Mouse (Mus musculus) spleen, adult 2 months (tissue): Measurements from ENCODE around the gene Anks1. TPM values are rescaled to one million over a fixed set of nuclear protein-coding genes. Genes with fewer than 3 reads are reported as not detected.

Experiments used
- DNase-seq, 2 experiments: peaks; one replicate each; pipeline versions ENCODE4 v3.0.0 to v3.0.0-alpha.2; 2012 to 2021; ENCODE audit warnings: low spot score in 2 of 2, low read depth in 1 of 2
- H3K27ac ChIP-seq: fragments of 200-500 bp; 2 replicates; pipeline ENCODE4 v1.5.1; 2012; ENCODE audit warnings: low read length, inconsistent platforms; ENCODE audit not compliant: insufficient read depth
- H3K27me3 ChIP-seq: fragments of 200-500 bp; 2 replicates; pipeline ENCODE4 v1.6.1; 2012; ENCODE audit warnings: mild to moderate bottlenecking, moderate library complexity, low read length, inconsistent platforms; ENCODE audit not compliant: control insufficient read depth, insufficient read depth
- H3K36me3 ChIP-seq: fragments of 200-500 bp; 2 replicates; pipeline ENCODE4 v1.6.1; 2012; ENCODE audit warnings: mild to moderate bottlenecking, low read length, inconsistent platforms; ENCODE audit not compliant: control insufficient read depth, insufficient read depth
- H3K4me1 ChIP-seq: fragments of 200-500 bp; 2 replicates; pipeline ENCODE4 v1.6.1; 2011; ENCODE audit warnings: inconsistent platforms; ENCODE audit not compliant: control insufficient read depth, insufficient read depth, insufficient read length
- H3K4me3 ChIP-seq: fragments of 200-500 bp; 2 replicates; pipeline ENCODE4 v1.5.1; 2011; ENCODE audit warnings: mild to moderate bottlenecking, inconsistent platforms; ENCODE audit not compliant: insufficient read depth, insufficient read length; ENCODE audit errors: extremely low read depth
- CTCF ChIP-seq: fragments of 200-500 bp; IDR thresholded peaks from 2 replicates; pipeline ENCODE4 v1.5.1; 2011; ENCODE audit warnings: mild to moderate bottlenecking, inconsistent platforms; ENCODE audit not compliant: insufficient read depth, insufficient read length, insufficient replicate concordance; ENCODE audit errors: extremely low read depth
- POLR2A ChIP-seq: fragments of 200-500 bp; IDR thresholded peaks from 2 replicates; pipeline ENCODE4 v1.6.1; 2011; ENCODE audit warnings: low read depth, low read length, inconsistent platforms
- WGBS: fragments of 180-500 bp; shearing (Covaris S2); methylation state at CpG from one replicate; pipeline ENCODE4 v1.1.7; 2018; 5-methylcytosine and 5-hydroxymethylcytosine counted together
- polyA plus RNA-seq: library from polyadenylated mRNA; depleted of rRNA; stranded (reverse); fragments of >200 nt; gene quantifications from 2 replicates; pipeline ENCODE4 v1.2.3, GENCODE M21; 2012

Anks1 gene
- polyA plus RNA-seq, 1 experiment, result 25.9 TPM

DNA sequence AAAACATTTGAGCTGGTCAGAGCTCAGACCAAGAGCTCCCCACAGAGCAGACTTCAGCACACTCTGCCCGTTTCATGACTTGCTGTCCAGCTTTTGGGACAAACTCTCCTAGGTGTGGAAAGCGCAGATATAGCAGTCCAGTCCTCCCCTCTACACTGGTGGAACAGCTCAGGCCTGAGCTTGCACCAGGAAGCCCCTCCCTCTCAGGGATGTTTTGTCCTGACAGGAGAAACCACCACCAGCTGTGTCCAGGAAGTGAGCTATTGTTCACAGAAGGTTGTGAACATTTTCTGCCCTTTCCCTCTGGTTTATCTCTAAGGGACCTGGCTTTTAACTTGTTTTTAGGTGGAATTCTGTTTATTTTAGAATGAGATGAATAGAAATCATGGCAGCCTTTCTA is 120.2 kb downstream of the Anks1 start:
- 68% methylated on average over 2 of the region's 2 CpGs for WGBS
- no peak for DNase-seq
- Histone ChIP-seq H3K4me1 (no peaks in the 10 kb centered on the region), H3K27me3 (no peaks in the 10 kb centered on the region), H3K4me3 (no peak overlapping the region), H3K36me3 (peaks cover 3% of the 10 kb centered on the region; the same call in 1 of the 2 replicates), H3K27ac (no peak overlapping the region)
- TF ChIP-seq CTCF (no peak), POLR2A (no peak)

DNA sequence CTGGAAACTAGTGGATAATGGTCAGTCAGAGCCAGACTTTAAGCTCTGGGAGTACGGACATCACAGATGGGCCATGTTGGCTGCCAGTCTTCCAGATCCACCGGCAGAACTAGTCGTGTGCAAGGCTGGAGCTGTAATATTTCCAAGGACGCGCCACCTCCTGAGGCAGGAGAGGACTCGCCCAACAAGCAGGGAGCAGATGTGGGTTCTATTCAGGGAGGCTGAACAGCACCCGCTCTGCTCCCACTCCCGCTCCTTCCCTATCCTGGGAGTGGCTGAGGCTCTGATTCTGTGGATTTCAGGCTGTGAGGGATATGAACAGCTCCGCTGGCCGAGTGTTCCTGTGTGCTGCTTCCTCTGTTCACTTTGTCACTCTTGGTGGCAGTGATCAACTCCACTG is 121.3 kb downstream of the Anks1 start:
- no peaks in the 10 kb centered on the region for H3K4me1 ChIP-seq
- H3K27me3 ChIP-seq, result no peaks in the 10 kb centered on the region
- no peak overlapping the region for H3K27ac ChIP-seq
- DNase-seq, result no peak
- no peak overlapping the region for H3K4me3 ChIP-seq
- H3K36me3 ChIP-seq, result peaks cover 3% of the 10 kb centered on the region; the same call in 1 of the 2 replicates
- no peak for TF ChIP-seq CTCF
- TF ChIP-seq POLR2A, result no peak
- WGBS, result 88% methylated on average over 10 of the region's 10 CpGs

DNA sequence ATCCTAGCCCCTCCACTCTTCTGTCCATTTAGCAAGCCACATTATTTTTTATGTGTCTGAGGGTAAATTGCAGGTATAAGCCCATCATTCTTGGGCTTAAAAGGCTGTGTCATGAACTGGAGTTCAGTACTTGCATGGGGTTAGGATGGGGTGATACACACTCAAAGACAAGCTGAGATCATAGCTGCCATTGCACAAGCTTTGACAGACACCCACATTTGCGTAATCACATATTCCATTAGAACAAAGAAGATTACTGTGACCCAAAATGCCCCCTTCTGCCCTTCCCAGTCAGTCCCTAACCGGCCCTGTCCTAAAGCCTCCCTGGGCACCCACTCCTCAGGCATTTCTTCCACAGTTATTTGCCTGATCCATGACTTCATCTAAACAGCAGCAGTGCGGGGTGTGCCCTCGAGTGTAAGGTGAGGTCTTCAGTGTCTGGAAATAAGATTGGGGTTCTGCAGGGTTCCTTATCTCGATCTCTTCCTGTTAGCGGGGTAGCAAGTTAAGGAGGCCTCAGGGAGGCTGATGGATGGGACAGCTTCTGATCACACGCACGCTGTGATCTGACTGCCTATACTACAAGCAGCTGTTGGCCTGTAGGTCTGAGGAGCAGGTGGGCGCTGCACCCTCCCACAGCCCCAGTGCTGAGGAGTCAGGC is 122.3 kb downstream of the Anks1 start:
- TF ChIP-seq POLR2A (no peak), CTCF (no peak)
- H3K36me3 ChIP-seq, result peaks cover 3% of the 10 kb centered on the region; the same call in 1 of the 2 replicates
- WGBS, result 77% methylated on average over 9 of the region's 9 CpGs
- no peak for DNase-seq
- no peak overlapping the region for H3K27ac ChIP-seq
- no peaks in the 10 kb centered on the region for H3K27me3 ChIP-seq
- no peaks in the 10 kb centered on the region for H3K4me1 ChIP-seq
- no peak overlapping the region for H3K4me3 ChIP-seq

DNA sequence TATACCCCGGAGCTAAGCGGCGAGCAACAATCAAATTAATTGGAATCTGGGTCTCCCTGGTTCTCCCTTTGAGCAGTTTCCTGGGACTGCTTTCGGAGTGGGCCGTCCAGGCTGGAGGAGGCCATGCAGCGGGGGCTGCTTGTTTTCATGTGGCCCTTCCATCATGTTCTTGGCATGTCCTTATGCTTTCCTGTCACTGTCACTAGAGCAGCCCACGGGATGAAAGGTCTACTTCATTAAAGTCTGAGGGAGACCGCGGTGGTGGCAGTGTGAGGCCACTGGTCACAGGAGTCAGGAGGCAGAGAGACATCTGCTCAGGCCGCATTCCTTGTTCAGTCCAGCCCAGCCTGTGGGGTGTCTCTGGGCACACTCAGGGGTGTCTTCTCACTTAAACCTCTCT is 123.1 kb downstream of the Anks1 start:
- DNase-seq, result no peak
- H3K4me1 ChIP-seq, result no peaks in the 10 kb centered on the region
- H3K27ac ChIP-seq, result no peak overlapping the region
- TF ChIP-seq POLR2A (no peak), CTCF (no peak)
- no peak overlapping the region for H3K4me3 ChIP-seq
- H3K36me3 ChIP-seq, result peaks cover 3% of the 10 kb centered on the region; the same call in 1 of the 2 replicates
- no peaks in the 10 kb centered on the region for H3K27me3 ChIP-seq
- WGBS, result 93% methylated on average over 10 of the region's 10 CpGs

DNA sequence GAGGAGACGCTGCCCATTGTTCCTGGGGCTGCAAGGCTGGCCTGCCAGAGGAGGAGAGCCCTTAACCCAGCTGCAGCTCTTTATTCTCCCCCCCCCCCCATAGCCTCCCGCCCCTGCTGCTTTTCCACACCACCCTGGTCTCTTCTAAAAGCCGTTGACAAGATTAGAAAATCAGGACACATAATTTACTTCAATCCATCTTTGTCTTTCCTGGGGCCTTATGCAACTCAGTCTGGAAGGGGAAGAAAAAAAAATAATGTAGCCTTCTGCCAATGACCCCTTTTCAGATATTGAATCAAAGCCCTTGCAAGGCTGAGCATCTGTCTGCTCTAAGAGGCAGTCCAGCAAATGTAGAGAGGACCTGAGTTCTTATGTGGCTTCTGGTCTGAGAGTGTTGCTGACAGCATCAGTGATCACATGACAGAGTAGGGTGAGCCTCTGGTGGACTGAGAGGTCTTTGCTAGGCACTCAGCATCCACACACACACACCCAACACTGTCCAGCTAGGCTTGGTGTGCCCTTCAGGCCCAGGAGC is 124.0 kb downstream of the Anks1 start:
- WGBS, result 62% methylated on average over 3 of the region's 3 CpGs
- Histone ChIP-seq H3K36me3 (peaks cover 1% of the 10 kb centered on the region; the same call in 1 of the 2 replicates), H3K27ac (no peak overlapping the region), H3K4me3 (no peak overlapping the region), H3K27me3 (no peaks in the 10 kb centered on the region), H3K4me1 (no peaks in the 10 kb centered on the region)
- no peak for TF ChIP-seq POLR2A
- no peak for TF ChIP-seq CTCF
- no peak for DNase-seq

DNA sequence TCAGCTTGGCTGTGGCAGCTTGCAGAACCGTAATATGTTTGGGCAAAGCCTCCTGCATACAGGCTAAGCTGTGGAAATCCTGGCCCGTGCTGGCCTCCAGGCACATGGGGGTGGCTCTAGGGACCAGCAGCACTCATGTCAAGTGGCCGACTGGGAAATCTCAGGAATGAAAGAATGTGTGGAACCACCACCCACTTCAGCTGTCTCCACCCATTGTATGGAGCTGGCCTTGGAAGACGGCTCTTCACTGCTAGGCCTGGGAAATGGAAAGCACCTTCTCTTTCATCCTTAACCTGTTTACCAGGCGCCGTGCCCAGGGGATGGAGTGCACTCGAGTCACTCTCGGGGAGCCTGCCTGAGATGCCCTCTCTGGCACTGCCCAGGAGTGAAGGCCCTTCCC is 125.9 kb downstream of the Anks1 start:
- Histone ChIP-seq H3K4me3 (no peak overlapping the region), H3K27me3 (no peaks in the 10 kb centered on the region), H3K4me1 (no peaks in the 10 kb centered on the region), H3K27ac (peak overlapping the region; percentile 43), H3K36me3 (peaks cover 4% of the 10 kb centered on the region; the same call in 1 of the 2 replicates)
- TF ChIP-seq POLR2A (no peak), CTCF (no peak)
- no peak for DNase-seq
- 81% methylated on average over 8 of the region's 8 CpGs for WGBS
